Mouse (Mus musculus) forebrain, embryonic 14.5 days (tissue): ENCODE measurements around the gene Adgra3. TPM values are rescaled to one million over a fixed set of nuclear protein-coding genes. Genes with fewer than 3 reads are reported as not detected.

Experiments used
- ATAC-seq: fragments of 200-750 bp; cut with Nextera tagmentation; 2 replicates; pipeline ENCODE4 v1.8.0; 2017; ENCODE audit warnings: mild to moderate bottlenecking, moderate library complexity
- DNase-seq: peaks from one replicate; pipeline ENCODE4 v3.0.0-alpha.2; 2015; ENCODE audit warnings: low spot score
- H3K27ac ChIP-seq: fragments of 300-500 bp; sonication (generic); 2 replicates; pipeline ENCODE4 v1.5.1; 2014; ENCODE audit warnings: low read depth, mild to moderate bottlenecking, control low read depth, low read length, moderate library complexity
- H3K27me3 ChIP-seq: fragments of 300-500 bp; sonication (generic); replicated peaks from 2 replicates; pipeline ENCODE4 v1.6.1; 2014; ENCODE audit warnings: low read length, control low read depth, mixed read lengths; ENCODE audit not compliant: control insufficient read depth, insufficient read depth
- H3K36me3 ChIP-seq: fragments of 300-500 bp; sonication (generic); 2 replicates; pipeline ENCODE4 v1.6.1; 2014; ENCODE audit warnings: low read length, control low read depth; ENCODE audit not compliant: control insufficient read depth, insufficient read depth
- H3K4me1 ChIP-seq: fragments of 300-500 bp; sonication (generic); 2 replicates; pipeline ENCODE4 v1.6.1; 2014; ENCODE audit warnings: antibody characterized with exemption, low read length, control low read depth; ENCODE audit not compliant: control insufficient read depth, insufficient read depth
- H3K4me2 ChIP-seq: fragments of 300-500 bp; sonication (generic); 2 replicates; pipeline ENCODE4 v1.6.1; 2014; ENCODE audit warnings: mild to moderate bottlenecking, control low read depth, low read length
- H3K4me3 ChIP-seq: fragments of 300-500 bp; sonication (generic); 2 replicates; pipeline ENCODE4 v1.5.1; 2014; ENCODE audit warnings: low read depth, low read length, control low read depth
- H3K9ac ChIP-seq: fragments of 300-500 bp; sonication (generic); 2 replicates; pipeline ENCODE4 v1.6.1; 2014; ENCODE audit warnings: mild to moderate bottlenecking, low read length, control low read depth, moderate library complexity
- H3K9me3 ChIP-seq: fragments of 300-500 bp; sonication (generic); replicated peaks from 2 replicates; pipeline ENCODE4 v1.6.1; 2016; ENCODE audit warnings: low read length, control low read depth, mixed read lengths; ENCODE audit not compliant: control insufficient read depth
- WGBS: fragments of 180-500 bp; shearing (Covaris S2); extraction: QIAGEN DNeasy Blood & Tissue Kit; methylation state at CpG from one replicate; pipeline ENCODE4 v1.1.7; 2014; 5-methylcytosine and 5-hydroxymethylcytosine counted together
- polyA plus RNA-seq: library from polyadenylated mRNA; unstranded; fragments of >200 nt; fragmentation: Nextera tagmentation; extraction: Ambion mirVana; gene quantifications from 2 replicates; pipeline ENCODE4 v1.2.1, GENCODE M21; 2014

Adgra3 gene
- polyA plus RNA-seq, 1 experiment from 2014 or later: 20.8 TPM

GRCm38 (mm10) chr5:50034900-50035514, 23.8 kb downstream of the Adgra3 start:
- Histone ChIP-seq H3K36me3 (no peaks in the 10 kb centered on the region), H3K4me2 (no peak overlapping the region), H3K4me1 (peaks cover 35% of the 10 kb centered on the region), H3K9me3 (no peaks in the 10 kb centered on the region), H3K9ac (no peak overlapping the region), H3K4me3 (no peak overlapping the region), H3K27me3 (no peaks in the 10 kb centered on the region), H3K27ac (no peak overlapping the region)
- ATAC-seq: peak; percentile 27; the same call in 1 of the 2 replicates
- 61% methylated on average over 8 of the region's 8 CpGs for WGBS
- no peak for DNase-seq

- no peak overlapping the region for H3K4me3 ChIP-seq
- ATAC-seq (no peak), DNase-seq (peak; percentile 37)
- no peak overlapping the region for H3K27ac ChIP-seq
- H3K4me1 ChIP-seq: peaks cover 32% of the 10 kb centered on the region
- WGBS: 47% methylated on average over 6 of the region's 6 CpGs
- H3K36me3 ChIP-seq: no peaks in the 10 kb centered on the region
- no peak overlapping the region for H3K4me2 ChIP-seq
- no peak overlapping the region for H3K9ac ChIP-seq
- H3K27me3 ChIP-seq: no peaks in the 10 kb centered on the region
- H3K9me3 ChIP-seq: no peaks in the 10 kb centered on the region
These were observed 24.6 kb downstream of the Adgra3 start for GRCm38 (mm10) chr5:50034231-50034630.

GRCm38 (mm10) chr5:50033660-50034059, 25.1 kb downstream of the Adgra3 start:
- H3K27me3 ChIP-seq: no peaks in the 10 kb centered on the region
- DNase-seq: no peak

GRCm38 (mm10) chr5:50032332-50032731, 26.5 kb downstream of the Adgra3 start:
- H3K4me2 ChIP-seq: no peak overlapping the region
- H3K9ac ChIP-seq: no peak overlapping the region
- H3K36me3 ChIP-seq: no peaks in the 10 kb centered on the region
- no peaks in the 10 kb centered on the region for H3K9me3 ChIP-seq
- H3K4me1 ChIP-seq: peaks cover 31% of the 10 kb centered on the region
- no peak overlapping the region for H3K27ac ChIP-seq
- H3K4me3 ChIP-seq: no peak overlapping the region
- ATAC-seq (peak; percentile 65; the same call in 1 of the 2 replicates), DNase-seq (peak; percentile 64)
- WGBS: 67% methylated on average over 5 of the region's 5 CpGs
- H3K27me3 ChIP-seq: no peaks in the 10 kb centered on the region

More at GRCm38 (mm10) chr5:50033660-50034059, 25.1 kb downstream of the Adgra3 start:
- Histone ChIP-seq H3K4me3 (no peak overlapping the region), H3K9me3 (no peaks in the 10 kb centered on the region), H3K36me3 (no peaks in the 10 kb centered on the region), H3K27ac (no peak overlapping the region), H3K4me1 (peaks cover 32% of the 10 kb centered on the region), H3K4me2 (no peak overlapping the region), H3K9ac (no peak overlapping the region)
- WGBS: 25% methylated on average over 9 of the region's 9 CpGs
- no peak for ATAC-seq

GRCm38 (mm10) chr5:50031763-50032272, 27.0 kb downstream of the Adgra3 start:
- Histone ChIP-seq H3K36me3 (no peaks in the 10 kb centered on the region), H3K4me1 (peaks cover 35% of the 10 kb centered on the region), H3K27ac (no peak overlapping the region), H3K9me3 (no peaks in the 10 kb centered on the region), H3K4me3 (no peak overlapping the region), H3K9ac (no peak overlapping the region), H3K27me3 (no peaks in the 10 kb centered on the region), H3K4me2 (no peak overlapping the region)
- WGBS: 95% methylated on average over 2 of the region's 2 CpGs
- no peak for ATAC-seq
- no peak for DNase-seq

- no peaks in the 10 kb centered on the region for H3K9me3 ChIP-seq
- ATAC-seq (no peak), DNase-seq (no peak)
- no peak overlapping the region for H3K4me3 ChIP-seq
- H3K27me3 ChIP-seq: no peaks in the 10 kb centered on the region
- H3K9ac ChIP-seq: no peak overlapping the region
- no peak overlapping the region for H3K27ac ChIP-seq
- no peak overlapping the region for H3K4me2 ChIP-seq
- 83% methylated on average over 6 of the region's 6 CpGs for WGBS
- no peaks in the 10 kb centered on the region for H3K36me3 ChIP-seq
- H3K4me1 ChIP-seq: peaks cover 33% of the 10 kb centered on the region
These were observed 27.5 kb downstream of the Adgra3 start for GRCm38 (mm10) chr5:50031288-50031687.

GRCm38 (mm10) chr5:50029662-50030061, 29.1 kb downstream of the Adgra3 start:
- Histone ChIP-seq H3K4me2 (no peak overlapping the region), H3K27ac (no peak overlapping the region), H3K36me3 (peaks cover 4% of the 10 kb centered on the region; the same call in 1 of the 2 replicates), H3K27me3 (no peaks in the 10 kb centered on the region), H3K9ac (no peak overlapping the region), H3K4me1 (peaks cover 23% of the 10 kb centered on the region), H3K4me3 (no peak overlapping the region), H3K9me3 (no peaks in the 10 kb centered on the region)
- DNase-seq (no peak), ATAC-seq (no peak)
- 89% methylated on average over 6 of the region's 6 CpGs for WGBS

- Histone ChIP-seq H3K9me3 (no peaks in the 10 kb centered on the region), H3K36me3 (peaks cover 17% of the 10 kb centered on the region; the same call in 1 of the 2 replicates), H3K4me1 (peaks cover 13% of the 10 kb centered on the region), H3K4me3 (no peak overlapping the region), H3K27ac (peak overlapping the region; percentile 4; the same call in 1 of the 2 replicates), H3K9ac (no peak overlapping the region; the same call in 1 of the 2 replicates), H3K4me2 (no peak overlapping the region), H3K27me3 (no peaks in the 10 kb centered on the region)
- WGBS: 51% methylated on average over 5 of the region's 5 CpGs
- DNase-seq: peak; percentile 44
- peak; percentile 60; the same call in 1 of the 2 replicates for ATAC-seq
These were observed 31.2 kb downstream of the Adgra3 start for GRCm38 (mm10) chr5:50027561-50027960.

- H3K27me3 ChIP-seq: no peaks in the 10 kb centered on the region
- H3K36me3 ChIP-seq: peaks cover 17% of the 10 kb centered on the region; the same call in 1 of the 2 replicates
- no peak overlapping the region for H3K9ac ChIP-seq
- no peak overlapping the region for H3K27ac ChIP-seq
- ATAC-seq (0 out of 2 replicates have a peak, but pooled peaks have one; percentile 22), DNase-seq (no peak)
- WGBS: 41% methylated on average over 7 of the region's 7 CpGs
- H3K4me1 ChIP-seq: peaks cover 13% of the 10 kb centered on the region
- no peak overlapping the region for H3K4me3 ChIP-seq
- H3K4me2 ChIP-seq: no peak overlapping the region
- no peaks in the 10 kb centered on the region for H3K9me3 ChIP-seq
These were observed 31.8 kb downstream of the Adgra3 start for GRCm38 (mm10) chr5:50027001-50027400.
